Mouse (Mus musculus) myocyte (in vitro differentiated cells): ENCODE results near the gene Slc25a39.

Experiments used
- MAX ChIP-seq: IDR thresholded peaks from one replicate; pipeline ENCODE4 v1.6.1; 2011; ENCODE audit warnings: low read depth, mild to moderate bottlenecking, control low read depth
- POLR2A ChIP-seq: IDR thresholded peaks from one replicate; pipeline ENCODE4 v1.6.1; 2011; ENCODE audit warnings: low read depth, mild to moderate bottlenecking, control low read depth, moderate library complexity; ENCODE audit not compliant: insufficient read length

DNA sequence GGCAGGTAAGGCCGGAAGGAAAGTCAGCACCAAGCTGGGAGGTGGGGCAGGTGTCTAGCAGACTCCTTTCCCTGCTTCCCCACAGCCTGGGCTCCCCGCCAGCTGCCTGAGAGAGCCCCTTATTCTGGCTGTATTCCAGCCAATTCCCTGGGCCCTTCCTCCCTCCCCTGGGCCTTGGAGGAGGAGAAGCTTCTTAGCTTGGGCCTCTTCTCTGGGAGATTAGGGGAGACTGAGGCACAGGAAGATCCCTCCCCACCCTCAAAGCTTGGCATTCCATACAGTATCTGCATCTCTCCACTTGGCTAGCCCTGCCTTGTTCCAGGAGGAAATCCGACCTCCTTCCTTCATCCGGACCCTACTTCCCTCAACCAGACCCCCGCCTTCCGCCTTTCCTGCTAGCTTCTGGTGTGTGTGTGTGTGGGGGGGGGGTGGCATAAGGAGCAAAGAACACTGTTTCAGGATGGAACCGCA lies 38.2 kb upstream of the Slc25a39 start:
- TF ChIP-seq MAX (no peak), POLR2A (peak; percentile 46)
